Mouse (Mus musculus) liver, embryonic 14.5 days (tissue): ENCODE measurements around the gene Coq5. TPM values are rescaled to one million over a fixed set of nuclear protein-coding genes. Genes with fewer than 3 reads are reported as not detected.
A peak's percentile ranks its signal among the peaks of the same experiment; 100 is the strongest.

Experiments used
- ATAC-seq: fragments of 200-750 bp; cut with Nextera tagmentation; 2 replicates; pipeline ENCODE4 v1.8.0; 2017; ENCODE audit warnings: moderate number of reproducible peaks, mild to moderate bottlenecking, moderate library complexity; ENCODE audit not compliant: insufficient read depth
- DNase-seq, 3 experiments: peaks; one replicate each; pipeline ENCODE4 v3.0.0-alpha.2; 2012 to 2013; ENCODE audit warnings: low read depth in 3 of 3, low spot score in 3 of 3
- H3K27ac ChIP-seq: fragments of 300-500 bp; sonication (generic); 2 replicates; pipeline ENCODE4 v1.5.1; 2014; ENCODE audit warnings: moderate library complexity, mild to moderate bottlenecking, control low read depth, inconsistent platforms
- H3K27me3 ChIP-seq: fragments of 300-500 bp; sonication (generic); 2 replicates; pipeline ENCODE4 v1.6.1; 2014; ENCODE audit warnings: mild to moderate bottlenecking, low read length, moderate library complexity; ENCODE audit not compliant: control insufficient read depth, insufficient read depth
- H3K36me3 ChIP-seq: fragments of 300-500 bp; sonication (generic); replicated peaks from 2 replicates; pipeline ENCODE4 v1.6.1; 2014; ENCODE audit warnings: low read depth; ENCODE audit not compliant: control insufficient read depth, insufficient read depth
- H3K4me1 ChIP-seq, 2 experiments: fragments of 200-500 bp in 1 of 2; fragments of 300-500 bp in 1 of 2; sonication (generic) in 1 of 2; replicated peaks; 2 replicates each; pipeline ENCODE4 v1.6.1; 2012 to 2014; ENCODE audit warnings: antibody characterized with exemption in 1 of 2, inconsistent platforms in 1 of 2, low read length in 1 of 2; ENCODE audit not compliant: control insufficient read depth in 2 of 2, insufficient read depth in 2 of 2
- H3K4me2 ChIP-seq: fragments of 300-500 bp; sonication (generic); 2 replicates; pipeline ENCODE4 v1.6.1; 2014; ENCODE audit warnings: low read depth, mild to moderate bottlenecking, control low read depth, moderate library complexity
- H3K4me3 ChIP-seq, 2 experiments: fragments of 200-500 bp in 1 of 2; fragments of 300-500 bp in 1 of 2; sonication (generic) in 1 of 2; 2 replicates each; pipeline ENCODE4 v1.5.1; 2012 to 2014; ENCODE audit warnings: low read depth in 2 of 2, low read length in 2 of 2, mild to moderate bottlenecking in 2 of 2, control low read depth in 1 of 2, inconsistent platforms in 1 of 2, moderate library complexity in 1 of 2; ENCODE audit not compliant: insufficient read depth in 1 of 2
- H3K9ac ChIP-seq: fragments of 300-500 bp; sonication (generic); replicated peaks from 2 replicates; pipeline ENCODE4 v1.6.1; 2014; ENCODE audit warnings: mild to moderate bottlenecking, control low read depth, moderate library complexity
- H3K9me3 ChIP-seq: fragments of 300-500 bp; sonication (generic); 2 replicates; pipeline ENCODE4 v1.6.1; 2016; ENCODE audit warnings: low read length, mixed read lengths; ENCODE audit not compliant: control insufficient read depth
- CTCF ChIP-seq: IDR thresholded peaks from 2 replicates; pipeline ENCODE4 v1.5.1; 2016; ENCODE audit warnings: antibody characterized with exemption, low read depth, control low read depth
- EP300 ChIP-seq: IDR thresholded peaks from 2 replicates; pipeline ENCODE4 v1.6.1; 2016; ENCODE audit warnings: antibody characterized with exemption, low read depth
- WGBS: fragments of 180-500 bp; shearing (Covaris S2); extraction: QIAGEN DNeasy Blood & Tissue Kit; methylation state at CpG from one replicate; pipeline ENCODE4 v1.1.7; 2014; ENCODE audit not compliant: insufficient replicate concordance; 5-methylcytosine and 5-hydroxymethylcytosine counted together
- polyA plus RNA-seq, 2 experiments: library from polyadenylated mRNA; depleted of rRNA in 1 of 2; stranded (reverse) in 1 of 2; unstranded in 1 of 2; fragments of >200 nt; fragmentation: Nextera tagmentation in 1 of 2; extraction: Ambion mirVana in 1 of 2; gene quantifications; 2 replicates each; pipeline versions ENCODE4 v1.2.1 to v1.2.3; 2012 to 2014

Coq5 gene
- polyA plus RNA-seq, 2 experiments: 10.3 to 28.4 TPM

GRCm38 (mm10) chr5:115271931-115272811 is 7.3 kb upstream of the Coq5 start:
- Histone ChIP-seq H3K4me3 (peak overlapping the region; percentile 63 to 96), H3K36me3 (peaks cover 31% of the 10 kb centered on the region), H3K27ac (peak overlapping the region; percentile 71), H3K4me1 (peaks cover 36 to 46% of the 10 kb centered on the region in 2 experiments), H3K9me3 (no peaks in the 10 kb centered on the region), H3K27me3 (no peaks in the 10 kb centered on the region), H3K9ac (peak overlapping the region; percentile 72), H3K4me2 (peak overlapping the region; percentile 73)
- no peak for TF ChIP-seq EP300
- TF ChIP-seq CTCF: no peak
- DNase-seq: no peak
- WGBS: under 1% methylated on average over 68 of the region's 77 CpGs
- ATAC-seq: peak; percentile 62

GRCm38 (mm10) chr5:115272812-115273548 is 6.5 kb upstream of the Coq5 start, which contains the start of gene Rnf10:
Gene Rnf10 (minus strand): TSS chr5:115272898.
- H3K9me3 ChIP-seq: no peaks in the 10 kb centered on the region
- TF ChIP-seq EP300 (no peak), CTCF (no peak)
- peak within 1 kb of the TSS; percentile 72 for H3K9ac ChIP-seq
- DNase-seq (peak; percentile 94 to 97 (median 96)), ATAC-seq (peak; percentile 86)
- no peaks in the 10 kb centered on the region for H3K27me3 ChIP-seq
- 12% methylated on average over 26 of the region's 26 CpGs for WGBS
- peak within 1 kb of the TSS; percentile 63 to 96 for H3K4me3 ChIP-seq
- H3K4me1 ChIP-seq: peaks cover 33 to 40% of the 10 kb centered on the region in 2 experiments
- H3K4me2 ChIP-seq: peak within 1 kb of the TSS; percentile 78
- peak within 1 kb of the TSS; percentile 71 for H3K27ac ChIP-seq
- H3K36me3 ChIP-seq: peaks cover 31% of the 10 kb centered on the region

- Histone ChIP-seq H3K9me3 (no peaks in the 10 kb centered on the region), H3K4me3 (0 out of 4 replicates have a peak overlapping the region, but pooled peaks of 1 of the 2 experiments have one; percentile 63), H3K4me2 (peak overlapping the region; percentile 78), H3K9ac (no peak overlapping the region; the same call in 1 of the 2 replicates), H3K4me1 (peaks cover 29 to 37% of the 10 kb centered on the region in 2 experiments), H3K27me3 (no peaks in the 10 kb centered on the region), H3K27ac (peak overlapping the region; percentile 65), H3K36me3 (peaks cover 26% of the 10 kb centered on the region)
- DNase-seq (no peak), ATAC-seq (no peak)
- WGBS: 65% methylated on average over 6 of the region's 6 CpGs
- no peak for TF ChIP-seq EP300
- TF ChIP-seq CTCF: no peak
Measured at GRCm38 (mm10) chr5:115273549-115274135, 5.8 kb upstream of the Coq5 start.

- ATAC-seq (no peak), DNase-seq (no peak)
- no peak overlapping the region for H3K27ac ChIP-seq
- peaks cover 22 to 34% of the 10 kb centered on the region in 2 experiments for H3K4me1 ChIP-seq
- no peaks in the 10 kb centered on the region for H3K27me3 ChIP-seq
- H3K4me3 ChIP-seq: no peak overlapping the region
- TF ChIP-seq CTCF (peak; percentile 31; the same call in 1 of the 2 replicates), EP300 (no peak)
- peaks cover 19% of the 10 kb centered on the region for H3K36me3 ChIP-seq
- H3K4me2 ChIP-seq: no peak overlapping the region
- 62% methylated on average over 1 of the region's 1 CpGs for WGBS
- H3K9ac ChIP-seq: no peak overlapping the region
- no peaks in the 10 kb centered on the region for H3K9me3 ChIP-seq
Measured at GRCm38 (mm10) chr5:115274353-115274752, 5.1 kb upstream of the Coq5 start.
